Comparison of ENCODE assay signal across 18 mouse cellular contexts in the genomic region with DNA sequence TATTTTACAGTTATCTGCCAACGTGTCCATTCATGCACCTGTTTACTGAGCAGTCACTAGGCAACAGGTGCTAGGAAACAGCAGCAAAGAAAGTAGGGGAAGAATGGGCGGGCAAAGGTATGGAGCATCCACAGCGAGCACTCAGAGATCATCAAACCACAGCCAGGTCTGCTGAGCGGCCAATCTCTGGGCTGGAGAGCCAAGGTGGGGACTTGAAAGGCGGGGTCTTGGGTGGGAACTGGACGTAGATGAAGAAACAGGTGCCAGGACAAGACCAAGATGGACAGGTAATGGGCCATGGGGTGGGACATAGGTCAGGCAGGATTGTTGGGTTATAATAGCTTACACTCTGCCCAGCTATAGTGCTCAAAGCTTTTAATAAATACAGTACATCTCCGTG.
"Had no signal": no experiment of that assay in that cellular context is flagged by ENCODE, and none has a peak within 500 bp of the region (broad histone marks: within the 10 kb centered on the region; RNA-seq: fewer than 3 reads in every experiment).

No protein-coding gene starts in this region.

- H3K27me3 ChIP-seq: heart, embryonic 12.5 days; hindbrain, embryonic 12.5 days; hindbrain, embryonic 15.5 days; limb, embryonic 13.5 days; limb, embryonic 15.5 days; liver, embryonic 12.5 days had no signal

- H3K27ac ChIP-seq: gastrocnemius, adult 2 months; heart, embryonic 10.5 days; hindbrain, embryonic 10.5 days; hindbrain, embryonic 12.5 days; hindbrain, embryonic 15.5 days; limb, embryonic 13.5 days; limb, embryonic 15.5 days; liver, embryonic 12.5 days; liver, embryonic 14.5 days had no signal

- H3K4me3 ChIP-seq: gastrocnemius, adult 2 months; heart, embryonic 10.5 days; heart, embryonic 12.5 days; hindbrain, embryonic 10.5 days; hindbrain, embryonic 12.5 days; hindbrain, embryonic 15.5 days; limb, embryonic 13.5 days; limb, embryonic 15.5 days; liver, embryonic 12.5 days had no signal

- H3K36me3 ChIP-seq: hindbrain, embryonic 10.5 days; hindbrain, embryonic 12.5 days; hindbrain, embryonic 15.5 days; limb, embryonic 13.5 days; limb, embryonic 15.5 days; liver, embryonic 12.5 days had no signal

- H3K4me1 ChIP-seq: liver, embryonic 12.5 days had no signal

- ATAC-seq: intestine, embryonic 16.5 days; liver, embryonic 12.5 days had no signal

- DNase-seq: gastrocnemius, adult 2 months; gastrocnemius, postnatal 10 days; gastrocnemius, postnatal 25 days; kidney, adult 2 months; kidney, adult 9 months; layer of hippocampus, adult 9-11 months; layer of hippocampus, postnatal 36 days; left cerebral cortex, postnatal 4 days had no signal

- H3K9ac ChIP-seq: heart, embryonic 12.5 days; hindbrain, embryonic 12.5 days; hindbrain, embryonic 15.5 days; limb, embryonic 13.5 days; limb, embryonic 15.5 days; liver, embryonic 12.5 days; liver, embryonic 14.5 days had no signal

- H3K4me2 ChIP-seq: heart, embryonic 12.5 days; hindbrain, embryonic 12.5 days; hindbrain, embryonic 15.5 days; limb, embryonic 13.5 days; limb, embryonic 15.5 days; liver, embryonic 12.5 days had no signal

- H3K9me3 ChIP-seq: heart, embryonic 10.5 days; heart, embryonic 12.5 days; hindbrain, embryonic 10.5 days; hindbrain, embryonic 12.5 days; hindbrain, embryonic 15.5 days; limb, embryonic 13.5 days; limb, embryonic 15.5 days; liver, embryonic 12.5 days had no signal
